Mouse (Mus musculus) hematopoietic stem cell, adult 5-6 weeks (primary cell): ENCODE results near the gene Col20a1. TPM values are rescaled to one million over a fixed set of nuclear protein-coding genes. Genes with fewer than 3 reads are reported as not detected.

ENCODE experiments used
- ATAC-seq, 2 experiments: fragments of 125-278 bp in 1 of 2; replicated peaks in 1 of 2; 2 replicates each; pipeline ENCODE4 v1.8.0; 2016 to 2017; ENCODE audit warnings: inconsistent platforms in 2 of 2, mild to moderate bottlenecking in 2 of 2, moderate number of reproducible peaks in 2 of 2, low read depth in 1 of 2, moderate TSS enrichment in 1 of 2; ENCODE audit not compliant: low FRiP score in 2 of 2, poor library complexity in 2 of 2, severe bottlenecking in 2 of 2, insufficient read depth in 1 of 2, low TSS enrichment in 1 of 2
- total RNA-seq: library from RNA; stranded (forward); fragments of 172-1452, 232-1000 nt; gene quantifications from 2 replicates; pipeline ENCODE4 v1.2.3, GENCODE M21; 2017

Col20a1 gene
- total RNA-seq, 1 experiment from 2014 or later = 0.45 TPM

GRCm38 (mm10) chr2:180987432-180988030 is 1.2 kb downstream of the Col20a1 start:
- no peak for ATAC-seq

GRCm38 (mm10) chr2:180988347-180988913 is 2.1 kb downstream of the Col20a1 start:
- no peak for ATAC-seq

- no peak for ATAC-seq
These were observed 2.6 kb downstream of the Col20a1 start for GRCm38 (mm10) chr2:180988948-180989347.

- ATAC-seq = no peak
These were observed 4.0 kb downstream of the Col20a1 start for GRCm38 (mm10) chr2:180990347-180990746.

GRCm38 (mm10) chr2:180994360-180994759 is 8.0 kb downstream of the Col20a1 start:
- ATAC-seq = no peak

GRCm38 (mm10) chr2:180995457-180995856 is 9.1 kb downstream of the Col20a1 start:
- ATAC-seq = no peak

- peak; percentile 62 to 65; a peak in 3 of 4 replicates for ATAC-seq
These were observed 10.1 kb downstream of the Col20a1 start for GRCm38 (mm10) chr2:180996436-180996835.

GRCm38 (mm10) chr2:180996905-180997304 is 10.6 kb downstream of the Col20a1 start:
- ATAC-seq = no peak

- no peak for ATAC-seq
These were observed 20.7 kb downstream of the Col20a1 start for GRCm38 (mm10) chr2:181007054-181007453.

- ATAC-seq = no peak
These were observed 22.0 kb downstream of the Col20a1 start for GRCm38 (mm10) chr2:181008339-181008738.

- no peak for ATAC-seq
These were observed 45.1 kb downstream of the Col20a1 start for GRCm38 (mm10) chr2:181031406-181031934.

GRCm38 (mm10) chr2:181032407-181032806 is 46.1 kb downstream of the Col20a1 start:
- ATAC-seq = no peak

- no peak for ATAC-seq
These were observed 47.0 kb downstream of the Col20a1 start for GRCm38 (mm10) chr2:181033310-181033709.

- ATAC-seq = no peak
These were observed 48.9 kb downstream of the Col20a1 start for GRCm38 (mm10) chr2:181035186-181035585.

GRCm38 (mm10) chr2:181036561-181036960 is 50.2 kb downstream of the Col20a1 start:
- no peak for ATAC-seq

- ATAC-seq = no peak
These were observed 52.5 kb downstream of the Col20a1 start for GRCm38 (mm10) chr2:181038644-181039355.

GRCm38 (mm10) chr2:181039356-181039680 is 53.0 kb downstream of the Col20a1 start:
- ATAC-seq = no peak

GRCm38 (mm10) chr2:181041941-181042340 is 55.6 kb downstream of the Col20a1 start:
- ATAC-seq = no peak
